Mouse (Mus musculus): ENCODE data around the gene Pi4k2a. TPM values are rescaled to one million over a fixed set of nuclear protein-coding genes. Genes with fewer than 3 reads are reported as not detected.

Pi4k2a gene
- total and polyA plus RNA-seq, 3 experiments: 7.0 to 23.9 (median 10.0) TPM

GRCm38 (mm10) chr19:42085690-42086089 is 4.6 kb upstream of the Pi4k2a start:
- no peaks in the 10 kb centered on the region for H3K79me2 ChIP-seq (replicated peaks; ENCODE audit: control insufficient read depth, extremely low read depth, insufficient read depth, poor library complexity, severe bottlenecking)
- in situ Hi-C loops (cut with MboI; ENCODE audit: low pct_ligation_motif_present, low pct_unique_long_range_greater_than_20kb, low sequenced_read_pairs) (no loop called here), dilution Hi-C loops (cut with MboI; ENCODE audit: extremely low pct_ligation_motif_present, extremely low pct_unique_long_range_greater_than_20kb, low sequenced_read_pairs) (no loop called here)
- TF ChIP-seq ETS1 (conservative IDR thresholded peaks at IDR 0.05; ENCODE audit: low read depth, low read length) (no peak), POLR2AphosphoS2 (IDR thresholded peaks at IDR 0.05; ENCODE audit: low read depth, low read length) (no peak), IRF4 (IDR thresholded peaks at IDR 0.05; ENCODE audit: low read depth, low read length) (no peak), NRF1 (IDR thresholded peaks at IDR 0.05; ENCODE audit: low read depth, low read length) (no peak), USF1 (IDR thresholded peaks at IDR 0.05; ENCODE audit: low read depth, low read length) (no peak), SMC3 (IDR thresholded peaks at IDR 0.05; ENCODE audit: low read depth, low read length) (no peak)
- H3K9me3 ChIP-seq (replicated peaks; ENCODE audit: low read length): no peaks in the 10 kb centered on the region
- no peak for DNase-seq (ENCODE audit: extremely low read depth)
- H3K27me3 ChIP-seq (replicated peaks): no peaks in the 10 kb centered on the region
- no peak overlapping the region for H3K9ac ChIP-seq (ENCODE audit: insufficient read depth, low read depth)
- H3K27ac ChIP-seq (ENCODE audit: insufficient read depth, low read depth): no peak overlapping the region
- H3K4me1 ChIP-seq (ENCODE audit: control insufficient read depth in 1 of 2, insufficient read depth in 2 of 2): peaks cover 2 to 4% of the 10 kb centered on the region in 2 experiments; a peak in 1 of 4 replicates
- H3K4me3 ChIP-seq (replicated peaks in 1 of 3; ENCODE audit: low read depth in 2 of 3, low read length in 2 of 3, poor library complexity in 1 of 3): no peak overlapping the region
- H3K4me2 ChIP-seq (ENCODE audit: insufficient read depth, low read depth, poor library complexity, severe bottlenecking): no peak overlapping the region
- H3K36me3 ChIP-seq (replicated peaks in 1 of 2; ENCODE audit: control insufficient read depth in 1 of 2, insufficient read depth in 1 of 2, low read length in 1 of 2): peaks cover 0 to 2% of the 10 kb centered on the region in 2 experiments

GRCm38 (mm10) chr19:42086166-42086565 is 4.1 kb upstream of the Pi4k2a start, which contains the start of gene Morn4:
Gene Morn4 (minus strand): TSS chr19:42086357.
- in situ Hi-C loops (cut with MboI; ENCODE audit: low pct_ligation_motif_present, low pct_unique_long_range_greater_than_20kb, low sequenced_read_pairs): no loop called here
- Histone ChIP-seq H3K4me2 (ENCODE audit: insufficient read depth, low read depth, poor library complexity, severe bottlenecking) (no peak within 1 kb of the TSS), H3K79me2 (replicated peaks; ENCODE audit: control insufficient read depth, extremely low read depth, insufficient read depth, poor library complexity, severe bottlenecking) (peaks cover under 1% of the 10 kb centered on the region; the same call in 1 of the 2 replicates), H3K4me1 (ENCODE audit: control insufficient read depth in 1 of 2, insufficient read depth in 2 of 2) (peaks cover 2 to 5% of the 10 kb centered on the region in 2 experiments; a peak in 1 of 4 replicates), H3K9ac (ENCODE audit: insufficient read depth, low read depth) (no peak within 1 kb of the TSS), H3K36me3 (replicated peaks in 1 of 2; ENCODE audit: control insufficient read depth in 1 of 2, insufficient read depth in 1 of 2, low read length in 1 of 2) (peaks cover 0 to 2% of the 10 kb centered on the region in 2 experiments), H3K27me3 (replicated peaks) (no peaks in the 10 kb centered on the region), H3K4me3 (replicated peaks in 1 of 3; ENCODE audit: low read depth in 2 of 3, low read length in 2 of 3, poor library complexity in 1 of 3) (no peak within 1 kb of the TSS), H3K27ac (ENCODE audit: insufficient read depth, low read depth) (no peak within 1 kb of the TSS), H3K9me3 (replicated peaks; ENCODE audit: low read length) (no peaks in the 10 kb centered on the region)
- no peak for DNase-seq (ENCODE audit: extremely low read depth)
- dilution Hi-C loops (cut with MboI; ENCODE audit: extremely low pct_ligation_motif_present, extremely low pct_unique_long_range_greater_than_20kb, low sequenced_read_pairs): no loop called here
- TF ChIP-seq RCOR1 (conservative IDR thresholded peaks at IDR 0.05; ENCODE audit: low read depth, low read length) (no peak), JUN (IDR thresholded peaks at IDR 0.05; ENCODE audit: insufficient read depth, low read depth, low read length) (no peak), EP300 (IDR thresholded peaks at IDR 0.05; ENCODE audit: low read length) (no peak), SMC3 (IDR thresholded peaks at IDR 0.05; ENCODE audit: low read depth, low read length) (no peak), TCF12 (IDR thresholded peaks at IDR 0.05; ENCODE audit: low read depth, low read length) (no peak)

GRCm38 (mm10) chr19:42089103-42089747 is 1.0 kb upstream of the Pi4k2a start:
- Histone ChIP-seq H3K4me3 (replicated peaks in 1 of 3; ENCODE audit: low read depth in 2 of 3, low read length in 2 of 3, poor library complexity in 1 of 3) (peak overlapping the region; percentile 64 to 96 (median 65)), H3K4me1 (ENCODE audit: control insufficient read depth in 1 of 2, insufficient read depth in 2 of 2) (peaks cover 2 to 26% of the 10 kb centered on the region in 2 experiments; a peak in 2 of 4 replicates), H3K4me2 (ENCODE audit: insufficient read depth, low read depth, poor library complexity, severe bottlenecking) (peak overlapping the region; percentile 83), H3K27ac (ENCODE audit: insufficient read depth, low read depth) (peak overlapping the region; percentile 93), H3K36me3 (replicated peaks in 1 of 2; ENCODE audit: control insufficient read depth in 1 of 2, insufficient read depth in 1 of 2, low read length in 1 of 2) (peaks cover 4 to 17% of the 10 kb centered on the region in 2 experiments), H3K9ac (ENCODE audit: insufficient read depth, low read depth) (peak overlapping the region; percentile 68), H3K27me3 (replicated peaks) (no peaks in the 10 kb centered on the region), H3K79me2 (replicated peaks; ENCODE audit: control insufficient read depth, extremely low read depth, insufficient read depth, poor library complexity, severe bottlenecking) (peaks cover 9% of the 10 kb centered on the region), H3K9me3 (replicated peaks; ENCODE audit: low read length) (no peaks in the 10 kb centered on the region)
- dilution Hi-C loops (cut with MboI; ENCODE audit: extremely low pct_ligation_motif_present, extremely low pct_unique_long_range_greater_than_20kb, low sequenced_read_pairs) (no loop called here), in situ Hi-C loops (cut with MboI; ENCODE audit: low pct_ligation_motif_present, low pct_unique_long_range_greater_than_20kb, low sequenced_read_pairs) (no loop called here)
- DNase-seq (ENCODE audit: extremely low read depth): peak; percentile 92
- TF ChIP-seq TBP (conservative IDR thresholded peaks at IDR 0.05; ENCODE audit: low read depth, low read length) (peak; percentile 64; the same call in 1 of the 2 replicates), MXI1 (IDR thresholded peaks at IDR 0.05; ENCODE audit: low read depth, low read length) (peak; percentile 65; the same call in 1 of the 2 replicates), ZNF384 (IDR thresholded peaks at IDR 0.05; ENCODE audit: low read depth, low read length) (no peak), NELFE (IDR thresholded peaks at IDR 0.05; ENCODE audit: low read depth, low read length) (peak; percentile 79; the same call in 1 of the 2 replicates), SIN3A (IDR thresholded peaks at IDR 0.05; ENCODE audit: low read length) (no peak; the same call in 1 of the 2 replicates), UBTF (IDR thresholded peaks at IDR 0.05; ENCODE audit: low read depth, low read length) (no peak), MAFK (IDR thresholded peaks at IDR 0.05; ENCODE audit: insufficient replicate concordance, low read length) (no peak), POLR2AphosphoS2 (IDR thresholded peaks at IDR 0.05; ENCODE audit: low read depth, low read length) (no peak), ZKSCAN1 (IDR thresholded peaks at IDR 0.05; ENCODE audit: borderline replicate concordance, low read depth, low read length) (no peak), CTCF (conservative IDR thresholded peaks at IDR 0.05 in 1 of 2, IDR thresholded peaks at IDR 0.05 in 1 of 2; ENCODE audit: low read depth in 2 of 2, low read length in 2 of 2) (0 out of 4 replicates have a peak, but pooled peaks of 1 of the 2 experiments have one; percentile 15), CHD2 (IDR thresholded peaks at IDR 0.05; ENCODE audit: low read length) (no peak), MYC (IDR thresholded peaks at IDR 0.05; ENCODE audit: low read depth, low read length) (0 out of 2 replicates have a peak, but pooled peaks have one; percentile 47), MAZ (IDR thresholded peaks at IDR 0.05; ENCODE audit: low read depth, low read length) (no peak), BHLHE40 (IDR thresholded peaks at IDR 0.05; ENCODE audit: low read depth, low read length) (peak; percentile 94), POLR2A (IDR thresholded peaks at IDR 0.05; ENCODE audit: low read depth, low read length) (peak; percentile 90), PAX5 (IDR thresholded peaks at IDR 0.05; ENCODE audit: low read length) (no peak)
